Mouse (Mus musculus) CH12.LX (cell line): ENCODE results near the gene Gm13090.

Experiments
- EP300 ChIP-seq: IDR thresholded peaks from 2 replicates; pipeline ENCODE4 v1.6.1; 2011; ENCODE audit warnings: low read length, improper control_type of control experiment
- USF1 ChIP-seq: IDR thresholded peaks from 2 replicates; pipeline ENCODE4 v1.6.1; 2014; ENCODE audit warnings: low read depth, mild to moderate bottlenecking, inconsistent platforms, low read length, improper control_type of control experiment

GRCm38 (mm10) chr4:151114574-151114973 is 25.2 kb downstream of the Gm13090 start:
- no peak for TF ChIP-seq USF1
- TF ChIP-seq EP300, result no peak
